Mouse (Mus musculus) erythroblast, embryonic 14.5 days (primary cell): ENCODE results near the gene Bmyc.
"Not testable (repeated sequence)": the region's sequence is repeated elsewhere in the genome, so short reads cannot be mapped to it uniquely, and the experiment has no call there.

Experiments
- GATA1 ChIP-seq: IDR thresholded peaks from 2 replicates; pipeline ENCODE4 v1.6.1; 2012; ENCODE audit warnings: low read length, inconsistent platforms, mixed read lengths
- TAL1 ChIP-seq: IDR thresholded peaks from 3 replicates; pipeline ENCODE4 v1.6.1; 2012; ENCODE audit warnings: low read length, inconsistent platforms, mixed read lengths

GRCm38 (mm10) chr2:25736709-25737108 is 30.2 kb downstream of the Bmyc start, which contains the start of gene Obp2b:
- not testable (repeated sequence) for TF ChIP-seq GATA1, TAL1
